Mouse (Mus musculus) C2C12 (cell line): Measurements from ENCODE around the gene Spata20.

Experiments used
- CEBPB ChIP-seq: IDR thresholded peaks from one replicate; pipeline ENCODE4 v1.6.1; 2011; ENCODE audit warnings: low read depth, mild to moderate bottlenecking, control low read depth, moderate library complexity
- CTCF ChIP-seq: IDR thresholded peaks from one replicate; pipeline ENCODE4 v1.5.1; 2011; ENCODE audit not compliant: control insufficient read depth, insufficient read depth, insufficient read length
- FOSL1 ChIP-seq: IDR thresholded peaks from one replicate; pipeline ENCODE4 v1.8.0; 2011; ENCODE audit warnings: mild to moderate bottlenecking, low read length; ENCODE audit not compliant: poor library complexity, insufficient read depth, severe bottlenecking
- MYOG ChIP-seq: IDR thresholded peaks from one replicate; pipeline ENCODE4 v1.6.1; 2011; ENCODE audit not compliant: control insufficient read depth, insufficient read length; ENCODE audit errors: extremely low read depth

GRCm38 (mm10) chr11:94495415-94495814, 9.4 kb upstream of the Spata20 start:
- TF ChIP-seq CTCF, result no peak
- no peak for TF ChIP-seq CEBPB
- TF ChIP-seq MYOG, result no peak
- TF ChIP-seq FOSL1, result no peak
